Mouse (Mus musculus) hindbrain, embryonic 16.5 days (tissue): ENCODE data around the gene Angpt4. TPM values are rescaled to one million over a fixed set of nuclear protein-coding genes. Genes with fewer than 3 reads are reported as not detected.

Experiments used
- ATAC-seq: fragments of 200-750 bp; cut with Nextera tagmentation; 2 replicates; pipeline ENCODE4 v1.8.0; 2017; ENCODE audit warnings: moderate TSS enrichment, moderate library complexity
- H3K27ac ChIP-seq: fragments of 300-500 bp; sonication (generic); 2 replicates; pipeline ENCODE4 v1.5.1; 2014; ENCODE audit warnings: low read depth, mild to moderate bottlenecking, control low read depth, low read length, moderate library complexity
- H3K27me3 ChIP-seq: fragments of 300-500 bp; sonication (generic); replicated peaks from 2 replicates; pipeline ENCODE4 v1.6.1; 2014; ENCODE audit warnings: low read length; ENCODE audit not compliant: control insufficient read depth, insufficient read depth
- H3K36me3 ChIP-seq: fragments of 300-500 bp; sonication (generic); 2 replicates; pipeline ENCODE4 v1.6.1; 2014; ENCODE audit warnings: mild to moderate bottlenecking, low read length, moderate library complexity, mixed read lengths; ENCODE audit not compliant: control insufficient read depth, insufficient read depth
- H3K4me1 ChIP-seq: fragments of 300-500 bp; sonication (generic); 2 replicates; pipeline ENCODE4 v1.6.1; 2014; ENCODE audit warnings: low read depth, low read length; ENCODE audit not compliant: control insufficient read depth, insufficient read depth
- H3K4me2 ChIP-seq: fragments of 300-500 bp; sonication (generic); 2 replicates; pipeline ENCODE4 v1.6.1; 2014; ENCODE audit warnings: mild to moderate bottlenecking, low read length, control low read depth, moderate library complexity
- H3K4me3 ChIP-seq: fragments of 300-500 bp; sonication (generic); 2 replicates; pipeline ENCODE4 v1.5.1; 2014; ENCODE audit warnings: mild to moderate bottlenecking, low read length, control low read depth, moderate library complexity
- H3K9ac ChIP-seq: fragments of 300-500 bp; sonication (generic); 2 replicates; pipeline ENCODE4 v1.6.1; 2014; ENCODE audit warnings: low read depth, mild to moderate bottlenecking, control low read depth, low read length, moderate library complexity
- H3K9me3 ChIP-seq: fragments of 300-500 bp; sonication (generic); 2 replicates; pipeline ENCODE4 v1.6.1; 2014; ENCODE audit warnings: mild to moderate bottlenecking, low read length, moderate library complexity; ENCODE audit not compliant: control insufficient read depth
- whole genome bisulfite sequencing: fragments of 180-500 bp; shearing (Covaris S2); extraction: QIAGEN DNeasy Blood & Tissue Kit; methylation state at CpG from one replicate; pipeline ENCODE4 v1.1.7; 2014; 5-methylcytosine and 5-hydroxymethylcytosine counted together
- polyA plus RNA-seq: library from polyadenylated mRNA; unstranded; fragments of >200 nt; fragmentation: Nextera tagmentation; extraction: Ambion mirVana; gene quantifications from 2 replicates; pipeline ENCODE4 v1.2.1, GENCODE M21; 2015

Angpt4 gene
- polyA plus RNA-seq, 1 experiment from 2014 or later: 0.46 TPM

- WGBS: 68% methylated on average over 4 of the region's 4 CpGs
Observed at GRCm38 (mm10) chr2:151921596-151921995, 10.6 kb downstream of the Angpt4 start.

GRCm38 (mm10) chr2:151924276-151924675 lies 13.3 kb downstream of the Angpt4 start:
- Histone ChIP-seq H3K4me1 (peaks cover 2% of the 10 kb centered on the region; the same call in 1 of the 2 replicates), H3K4me3 (no peak overlapping the region)
- 65% methylated on average over 7 of the region's 7 CpGs for WGBS

More at GRCm38 (mm10) chr2:151921596-151921995, 10.6 kb downstream of the Angpt4 start:
- Histone ChIP-seq H3K9me3 (no peaks in the 10 kb centered on the region), H3K9ac (no peak overlapping the region), H3K4me3 (no peak overlapping the region), H3K27ac (no peak overlapping the region), H3K27me3 (no peaks in the 10 kb centered on the region), H3K4me1 (peaks cover 2% of the 10 kb centered on the region; the same call in 1 of the 2 replicates), H3K4me2 (no peak overlapping the region), H3K36me3 (no peaks in the 10 kb centered on the region)
- ATAC-seq: no peak

GRCm38 (mm10) chr2:151925715-151926114 lies 14.7 kb downstream of the Angpt4 start:
- H3K4me3 ChIP-seq: no peak overlapping the region
- no peaks in the 10 kb centered on the region for H3K36me3 ChIP-seq
- no peak overlapping the region for H3K9ac ChIP-seq
- no peak overlapping the region for H3K4me2 ChIP-seq
- ATAC-seq: peak; percentile 75
- no peak overlapping the region for H3K27ac ChIP-seq
- H3K4me1 ChIP-seq: peaks cover 2% of the 10 kb centered on the region; the same call in 1 of the 2 replicates
- H3K9me3 ChIP-seq: no peaks in the 10 kb centered on the region
- H3K27me3 ChIP-seq: no peaks in the 10 kb centered on the region
- 59% methylated on average over 4 of the region's 4 CpGs for WGBS

More at GRCm38 (mm10) chr2:151924276-151924675, 13.3 kb downstream of the Angpt4 start:
- H3K27ac ChIP-seq: no peak overlapping the region
- no peak overlapping the region for H3K4me2 ChIP-seq
- no peaks in the 10 kb centered on the region for H3K36me3 ChIP-seq
- H3K27me3 ChIP-seq: no peaks in the 10 kb centered on the region
- peak; percentile 45; the same call in 1 of the 2 replicates for ATAC-seq
- no peak overlapping the region for H3K9ac ChIP-seq
- H3K9me3 ChIP-seq: no peaks in the 10 kb centered on the region

DNA sequence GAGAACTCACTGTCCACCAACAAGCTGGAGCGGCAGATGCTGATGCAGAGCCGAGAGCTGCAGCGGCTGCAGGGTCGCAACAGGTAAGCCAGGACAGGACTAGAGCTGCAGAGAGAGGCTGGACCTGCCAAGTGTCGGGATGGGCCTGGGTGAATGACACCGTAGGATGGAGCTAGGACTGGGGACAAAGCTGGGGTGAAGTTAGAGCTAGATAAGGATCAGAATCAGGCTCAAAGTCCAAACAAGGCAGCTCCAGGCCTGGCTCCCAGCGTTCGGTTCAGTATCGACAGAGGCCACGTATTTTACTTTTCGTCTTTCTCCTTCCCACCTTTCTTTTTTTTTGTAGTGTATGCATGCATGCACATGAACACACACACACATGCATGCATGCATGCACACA lies 16.1 kb downstream of the Angpt4 start:
- H3K27me3 ChIP-seq: no peaks in the 10 kb centered on the region
- no peak overlapping the region for H3K9ac ChIP-seq
- H3K4me1 ChIP-seq: peaks cover 2% of the 10 kb centered on the region; the same call in 1 of the 2 replicates
- no peak for ATAC-seq
- 96% methylated on average over 11 of the region's 11 CpGs for WGBS
- H3K27ac ChIP-seq: no peak overlapping the region
- no peak overlapping the region for H3K4me2 ChIP-seq
- no peaks in the 10 kb centered on the region for H3K9me3 ChIP-seq
- H3K4me3 ChIP-seq: no peak overlapping the region
- H3K36me3 ChIP-seq: no peaks in the 10 kb centered on the region

GRCm38 (mm10) chr2:151930389-151931074 lies 19.5 kb downstream of the Angpt4 start:
- Histone ChIP-seq H3K9me3 (no peaks in the 10 kb centered on the region), H3K4me1 (peaks cover 2% of the 10 kb centered on the region; the same call in 1 of the 2 replicates), H3K36me3 (no peaks in the 10 kb centered on the region), H3K27me3 (no peaks in the 10 kb centered on the region), H3K27ac (no peak overlapping the region), H3K4me3 (no peak overlapping the region), H3K4me2 (no peak overlapping the region), H3K9ac (no peak overlapping the region)
- WGBS: 41% methylated on average over 7 of the region's 7 CpGs
- peak; percentile 43; the same call in 1 of the 2 replicates for ATAC-seq

- Histone ChIP-seq H3K4me2 (no peak overlapping the region), H3K4me1 (peaks cover 12% of the 10 kb centered on the region), H3K4me3 (no peak overlapping the region), H3K36me3 (no peaks in the 10 kb centered on the region), H3K9ac (no peak overlapping the region), H3K9me3 (no peaks in the 10 kb centered on the region), H3K27ac (no peak overlapping the region), H3K27me3 (no peaks in the 10 kb centered on the region)
- ATAC-seq: no peak
- WGBS: 41% methylated on average over 3 of the region's 3 CpGs
Observed at GRCm38 (mm10) chr2:151937893-151938292, 26.9 kb downstream of the Angpt4 start.

- no peak overlapping the region for H3K9ac ChIP-seq
- no peak overlapping the region for H3K4me3 ChIP-seq
- no peak overlapping the region for H3K27ac ChIP-seq
- no peak overlapping the region for H3K4me2 ChIP-seq
- H3K4me1 ChIP-seq: peaks cover 12% of the 10 kb centered on the region
- H3K9me3 ChIP-seq: no peaks in the 10 kb centered on the region
- no peaks in the 10 kb centered on the region for H3K27me3 ChIP-seq
- 49% methylated on average over 11 of the region's 11 CpGs for WGBS
- peak; percentile 68; the same call in 1 of the 2 replicates for ATAC-seq
- H3K36me3 ChIP-seq: no peaks in the 10 kb centered on the region
Observed at GRCm38 (mm10) chr2:151938780-151939200, 27.8 kb downstream of the Angpt4 start.

- WGBS: 84% methylated on average over 5 of the region's 5 CpGs
Observed at GRCm38 (mm10) chr2:151939651-151940420, 28.8 kb downstream of the Angpt4 start.

GRCm38 (mm10) chr2:151941269-151941668 lies 30.3 kb downstream of the Angpt4 start:
- Histone ChIP-seq H3K36me3 (no peaks in the 10 kb centered on the region), H3K4me2 (no peak overlapping the region), H3K27me3 (no peaks in the 10 kb centered on the region), H3K4me3 (no peak overlapping the region), H3K9me3 (no peaks in the 10 kb centered on the region), H3K27ac (no peak overlapping the region), H3K4me1 (peaks cover 12% of the 10 kb centered on the region), H3K9ac (no peak overlapping the region)
- no peak for ATAC-seq
- 30% methylated on average over 2 of the region's 2 CpGs for WGBS

More at GRCm38 (mm10) chr2:151939651-151940420, 28.8 kb downstream of the Angpt4 start:
- Histone ChIP-seq H3K27ac (no peak overlapping the region), H3K4me2 (no peak overlapping the region), H3K4me3 (no peak overlapping the region), H3K36me3 (no peaks in the 10 kb centered on the region), H3K4me1 (peaks cover 12% of the 10 kb centered on the region), H3K9me3 (no peaks in the 10 kb centered on the region), H3K27me3 (no peaks in the 10 kb centered on the region), H3K9ac (no peak overlapping the region)
- ATAC-seq: no peak
